Mouse (Mus musculus) right cerebral cortex, postnatal 14 days (tissue): ENCODE measurements around the gene Eva1a.

Source experiments
- DNase-seq: peaks from one replicate; pipeline ENCODE4 v3.0.0; 2022

Gene Eva1a

GRCm38 (mm10) chr6:82040834-82041487 lies at the start of gene Eva1a:
TSS of gene Eva1a (plus strand) at chr6:82041043.
- no peak for DNase-seq

- no peak for DNase-seq
Measured at GRCm38 (mm10) chr6:82012392-82012791, 28.5 kb upstream of the Eva1a start.

- DNase-seq, result no peak
Measured at GRCm38 (mm10) chr6:82021074-82021473, 19.8 kb upstream of the Eva1a start.

GRCm38 (mm10) chr6:82021494-82021893 lies 19.3 kb upstream of the Eva1a start:
- DNase-seq, result no peak

- no peak for DNase-seq
Measured at GRCm38 (mm10) chr6:82029611-82030510, 11.0 kb upstream of the Eva1a start.

- no peak for DNase-seq
Measured at GRCm38 (mm10) chr6:82030511-82030884, 10.3 kb upstream of the Eva1a start.

- no peak for DNase-seq
Measured at GRCm38 (mm10) chr6:82037211-82037610, 3.6 kb upstream of the Eva1a start.

GRCm38 (mm10) chr6:82039193-82039592 lies 1.6 kb upstream of the Eva1a start:
- no peak for DNase-seq

GRCm38 (mm10) chr6:82039968-82040367 lies 875 bp upstream of the Eva1a start:
- DNase-seq, result no peak

GRCm38 (mm10) chr6:82041488-82042295 lies 849 bp downstream of the Eva1a start:
- peak; percentile 12 for DNase-seq

- peak; percentile 16 for DNase-seq
Measured at GRCm38 (mm10) chr6:82042296-82043125, 1.7 kb downstream of the Eva1a start.

- DNase-seq, result no peak
Measured at GRCm38 (mm10) chr6:82043634-82044033, 2.8 kb downstream of the Eva1a start.

- no peak for DNase-seq
Measured at GRCm38 (mm10) chr6:82044509-82044908, 3.7 kb downstream of the Eva1a start.

- DNase-seq, result no peak
Measured at GRCm38 (mm10) chr6:82047977-82048376, 7.1 kb downstream of the Eva1a start.

- no peak for DNase-seq
Measured at GRCm38 (mm10) chr6:82050201-82050600, 9.4 kb downstream of the Eva1a start.

- no peak for DNase-seq
Measured at GRCm38 (mm10) chr6:82051569-82051968, 10.7 kb downstream of the Eva1a start.

- no peak for DNase-seq
Measured at GRCm38 (mm10) chr6:82052047-82052725, 11.3 kb downstream of the Eva1a start.

- no peak for DNase-seq
Measured at GRCm38 (mm10) chr6:82052726-82053118, 11.9 kb downstream of the Eva1a start.

- no peak for DNase-seq
Measured at GRCm38 (mm10) chr6:82054854-82055253, 14.0 kb downstream of the Eva1a start.

GRCm38 (mm10) chr6:82059896-82060295 lies 19.1 kb downstream of the Eva1a start:
- DNase-seq, result no peak

- no peak for DNase-seq
Measured at GRCm38 (mm10) chr6:82065230-82065629, 24.4 kb downstream of the Eva1a start.
